Mouse (Mus musculus): ENCODE measurements at regions not wholly inside any gene's neighbourhood (a gene's known extent, or its start where the extent isn't known, plus 50 kb on each side); places are given as distances from the start of the nearest gene placed in this dataset.

DNA sequence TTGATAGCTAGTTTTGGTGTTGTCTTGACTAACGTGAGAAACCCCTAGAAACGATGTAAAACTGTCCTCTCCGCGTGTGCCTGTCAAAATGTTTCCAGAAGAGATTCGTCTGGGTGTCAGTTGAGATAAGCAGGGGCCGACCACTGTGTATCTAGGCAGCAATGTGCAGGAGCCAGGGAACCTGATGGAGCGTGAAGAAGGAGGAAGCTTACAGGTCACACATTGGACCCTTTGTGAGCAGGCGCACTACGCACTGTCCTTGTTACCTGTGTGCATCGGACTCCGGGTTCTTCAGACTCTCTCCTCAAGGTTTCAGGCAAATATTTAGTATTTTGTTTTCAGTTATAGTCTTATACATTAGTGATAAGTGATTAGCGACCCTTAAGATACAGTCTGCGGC lies 59.5 kb upstream of the Slc35b3 start:
- Histone ChIP-seq H3K79me2 (ENCODE audit: control insufficient read depth, insufficient read depth, low read length, poor library complexity) (no peaks in the 10 kb centered on the region), H3K4me1 (ENCODE audit: control insufficient read depth in 1 of 2, insufficient read depth in 2 of 2, low read length in 2 of 2) (no peaks in the 10 kb centered on the region), H3K9ac (ENCODE audit: control insufficient read depth, low read depth, low read length, poor library complexity, severe bottlenecking) (no peak overlapping the region), H3K9me3 (replicated peaks; ENCODE audit: insufficient read depth, low read length) (no peaks in the 10 kb centered on the region), H3K27ac (ENCODE audit: control insufficient read depth, low read depth, low read length) (no peak overlapping the region), H3K27me3 (ENCODE audit: control insufficient read depth in 1 of 2, insufficient read depth in 2 of 2, low read length in 2 of 2) (no peaks in the 10 kb centered on the region), H3K4me3 (ENCODE audit: control insufficient read depth in 1 of 2, insufficient read depth in 1 of 2, low read depth in 2 of 2, low read length in 2 of 2) (no peak overlapping the region), H3K36me3 (ENCODE audit: control insufficient read depth in 1 of 2, insufficient read depth in 2 of 2, low read length in 2 of 2) (no peaks in the 10 kb centered on the region)
- no peak for DNase-seq (ENCODE audit: low read depth, low spot score)
- TF ChIP-seq ETS1 (IDR thresholded peaks at IDR 0.05; ENCODE audit: low read depth, low read length): no peak
- TF ChIP-seq MAZ (IDR thresholded peaks at IDR 0.05; ENCODE audit: low read depth, low read length): no peak
- no peak for TF ChIP-seq HCFC1 (IDR thresholded peaks at IDR 0.05; ENCODE audit: low read depth, low read length)
- no peak for TF ChIP-seq NELFE (IDR thresholded peaks at IDR 0.05; ENCODE audit: low read depth, low read length)
- TF ChIP-seq CTCF (IDR thresholded peaks at IDR 0.05 in 2 of 3, conservative IDR thresholded peaks at IDR 0.05 in 1 of 3; ENCODE audit: control insufficient read depth in 1 of 3, insufficient read depth in 1 of 3, low read depth in 2 of 3, low read length in 3 of 3, poor library complexity in 1 of 3, severe bottlenecking in 1 of 3): no peak
- TF ChIP-seq EP300 (IDR thresholded peaks at IDR 0.05; ENCODE audit: low read depth in 1 of 2, low read length in 2 of 2): no peak
- no peak for TF ChIP-seq ZKSCAN1 (IDR thresholded peaks at IDR 0.05; ENCODE audit: low read depth, low read length)
- no peak for TF ChIP-seq TCF12 (IDR thresholded peaks at IDR 0.05; ENCODE audit: low read depth, low read length)

DNA sequence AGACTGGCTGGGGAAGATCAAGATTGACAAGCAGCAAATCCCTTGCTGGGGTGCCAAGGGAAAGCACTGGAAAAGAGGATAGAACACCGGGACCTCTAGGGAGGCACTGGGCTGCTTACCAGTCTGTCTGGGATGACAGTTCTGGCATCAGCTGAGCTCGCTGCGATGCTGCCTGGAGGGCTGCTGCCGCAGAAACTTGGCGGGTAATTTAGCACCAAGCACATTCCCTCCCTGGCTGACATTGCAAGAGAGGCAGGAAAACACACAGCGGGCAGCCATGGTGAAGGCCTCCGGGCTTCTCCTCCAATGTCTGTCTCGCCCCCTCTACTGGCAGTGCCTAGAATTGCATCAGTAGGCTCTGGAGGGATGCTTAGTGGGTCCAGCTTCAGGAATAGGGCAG lies 51.0 kb upstream of the Slc35b3 start:
- Histone ChIP-seq H3K9ac (ENCODE audit: control insufficient read depth, low read depth, low read length, poor library complexity, severe bottlenecking) (no peak overlapping the region), H3K27ac (ENCODE audit: control insufficient read depth, low read depth, low read length) (no peak overlapping the region), H3K4me1 (ENCODE audit: control insufficient read depth in 1 of 2, insufficient read depth in 2 of 2, low read length in 2 of 2) (no peaks in the 10 kb centered on the region), H3K4me3 (ENCODE audit: control insufficient read depth in 1 of 2, insufficient read depth in 1 of 2, low read depth in 2 of 2, low read length in 2 of 2) (no peak overlapping the region), H3K27me3 (ENCODE audit: control insufficient read depth in 1 of 2, insufficient read depth in 2 of 2, low read length in 2 of 2) (no peaks in the 10 kb centered on the region), H3K79me2 (ENCODE audit: control insufficient read depth, insufficient read depth, low read length, poor library complexity) (no peaks in the 10 kb centered on the region), H3K9me3 (replicated peaks; ENCODE audit: insufficient read depth, low read length) (no peaks in the 10 kb centered on the region), H3K36me3 (ENCODE audit: control insufficient read depth in 1 of 2, insufficient read depth in 2 of 2, low read length in 2 of 2) (no peaks in the 10 kb centered on the region)
- DNase-seq (ENCODE audit: low read depth, low spot score): peak; percentile 66
- no peak for TF ChIP-seq ETS1 (IDR thresholded peaks at IDR 0.05; ENCODE audit: low read depth, low read length)
- no peak for TF ChIP-seq CHD2 (IDR thresholded peaks at IDR 0.05; ENCODE audit: low read length)
- no peak for TF ChIP-seq TAL1 (IDR thresholded peaks at IDR 0.05; ENCODE audit: low read length)
- TF ChIP-seq USF1 (IDR thresholded peaks at IDR 0.05; ENCODE audit: low read depth, low read length): no peak
- TF ChIP-seq MEF2A (IDR thresholded peaks at IDR 0.05; ENCODE audit: extremely low read depth, insufficient replicate concordance, low read depth, low read length, poor library complexity, severe bottlenecking): no peak
- TF ChIP-seq GABPA (IDR thresholded peaks at IDR 0.05; ENCODE audit: low read depth, low read length): no peak
- no peak for TF ChIP-seq ZNF384 (IDR thresholded peaks at IDR 0.05; ENCODE audit: low read depth, low read length)
- TF ChIP-seq SMC3 (IDR thresholded peaks at IDR 0.05; ENCODE audit: low read depth, low read length): peak; percentile 78
- TF ChIP-seq E2F4 (IDR thresholded peaks at IDR 0.05; ENCODE audit: borderline replicate concordance, low read depth, low read length): no peak
- no peak for TF ChIP-seq MAX (IDR thresholded peaks at IDR 0.05; ENCODE audit: low read length)
- no peak for TF ChIP-seq MAZ (IDR thresholded peaks at IDR 0.05; ENCODE audit: low read depth, low read length)
- TF ChIP-seq TBP (IDR thresholded peaks at IDR 0.05; ENCODE audit: low read depth, low read length): no peak
- peak; percentile 50 for TF ChIP-seq ZC3H11A (IDR thresholded peaks at IDR 0.05; ENCODE audit: low read depth, low read length)
- TF ChIP-seq RCOR1 (IDR thresholded peaks at IDR 0.05; ENCODE audit: low read depth, low read length): no peak
- TF ChIP-seq RAD21 (IDR thresholded peaks at IDR 0.05; ENCODE audit: low read depth, low read length): peak; percentile 77
- no peak for TF ChIP-seq POLR2AphosphoS2 (IDR thresholded peaks at IDR 0.05; ENCODE audit: low read length)
- TF ChIP-seq POLR2AphosphoS5 (IDR thresholded peaks at IDR 0.05; ENCODE audit: borderline replicate concordance, low read depth, low read length): no peak
- peak; percentile 78 to 87 (median 79) for TF ChIP-seq CTCF (IDR thresholded peaks at IDR 0.05 in 2 of 3, conservative IDR thresholded peaks at IDR 0.05 in 1 of 3; ENCODE audit: control insufficient read depth in 1 of 3, insufficient read depth in 1 of 3, low read depth in 2 of 3, low read length in 3 of 3, poor library complexity in 1 of 3, severe bottlenecking in 1 of 3)
